8 mouse cellular contexts compared by ENCODE assay signal in genomic region chr12:105013065-105013464, GRCm38 (mm10). TPM values are rescaled to one million over a fixed set of nuclear protein-coding genes. Genes with fewer than 3 reads are reported as not detected.
DNase-seq lines count a peak whose midpoint lies in the region; ATAC-seq and TF ChIP-seq lines count a peak whose summit lies in the region.

No protein-coding gene starts in this region.

- TF ChIP-seq CTCF in midbrain, postnatal 0 days (IDR thresholded peaks at IDR 0.05), result no peak

- peaks cover 10% of the 10 kb centered on the region for H3K27me3 ChIP-seq in liver, embryonic 11.5 days (replicated peaks; ENCODE audit: control insufficient read depth, insufficient read depth, low read length)
- peaks cover 21% of the 10 kb centered on the region for H3K27me3 ChIP-seq in midbrain, postnatal 0 days (ENCODE audit: insufficient read depth, low read length)

- 16% methylated on average over 17 of the region's 17 CpGs for WGBS in liver, embryonic 11.5 days
- 54% methylated on average over 17 of the region's 17 CpGs for WGBS in midbrain, postnatal 0 days

- no peaks in the 10 kb centered on the region for H3K36me3 ChIP-seq in liver, embryonic 11.5 days (ENCODE audit: control insufficient read depth, insufficient read depth, low read length)
- H3K36me3 ChIP-seq in midbrain, postnatal 0 days (ENCODE audit: insufficient read depth, low read length), result no peaks in the 10 kb centered on the region

- H3K9ac ChIP-seq in liver, embryonic 11.5 days (ENCODE audit: low read depth, low read length), result peak overlapping the region; percentile 42
- H3K9ac ChIP-seq in midbrain, postnatal 0 days (replicated peaks; ENCODE audit: low read length, poor library complexity, severe bottlenecking), result no peak overlapping the region

- peak overlapping the region; percentile 45 for H3K4me2 ChIP-seq in liver, embryonic 11.5 days
- no peak overlapping the region for H3K4me2 ChIP-seq in midbrain, postnatal 0 days (ENCODE audit: low read depth, low read length, poor library complexity, severe bottlenecking)

- DNase-seq in right cerebral cortex, adult 18-20 months, result peak; percentile 75
- DNase-seq in right cerebral cortex, postnatal 4 days, result no peak
- DNase-seq in heart, postnatal 4 days, result peak; percentile 75
- peak; percentile 61 for DNase-seq in liver, embryonic 11.5 days (ENCODE audit: low spot score)
- DNase-seq in ovary, postnatal 14 days (ENCODE audit: low spot score), result peak; percentile 39
- peak; percentile 87 for DNase-seq in thymus, postnatal 4 days
- no peak for DNase-seq in midbrain, postnatal 0 days (ENCODE audit: low spot score)

- H3K4me1 ChIP-seq in liver, embryonic 11.5 days (replicated peaks; ENCODE audit: control insufficient read depth, insufficient read depth, low read length), result peaks cover 67% of the 10 kb centered on the region
- peaks cover 3% of the 10 kb centered on the region; the same call in 1 of the 2 replicates for H3K4me1 ChIP-seq in midbrain, postnatal 0 days (ENCODE audit: insufficient read depth, low read length)

- H3K27ac ChIP-seq in liver, embryonic 11.5 days (ENCODE audit: low read depth, low read length), result peak overlapping the region; percentile 65
- H3K27ac ChIP-seq in midbrain, postnatal 0 days (ENCODE audit: low read depth, low read length), result no peak overlapping the region

- ATAC-seq in frontal cortex, adult (ENCODE audit: low TSS enrichment), result peak; percentile 60
- no peak for ATAC-seq in liver, embryonic 11.5 days (replicated peaks; ENCODE audit: low FRiP score)
- ATAC-seq in midbrain, postnatal 0 days (ENCODE audit: low FRiP score), result no peak

- no peak overlapping the region for H3K4me3 ChIP-seq in liver, embryonic 11.5 days (ENCODE audit: low read depth, low read length)
- no peak overlapping the region for H3K4me3 ChIP-seq in midbrain, postnatal 0 days (ENCODE audit: low read depth, low read length)

- no peaks in the 10 kb centered on the region for H3K9me3 ChIP-seq in liver, embryonic 11.5 days (ENCODE audit: control insufficient read depth, low read length)
- no peaks in the 10 kb centered on the region for H3K9me3 ChIP-seq in midbrain, postnatal 0 days (ENCODE audit: low read length)

RNA-seq across cellular contexts. Expression of gene Syne3, which starts 3.5 kb away (rescaled TPM):
- total RNA-seq in heart, postnatal 4 days (2021), result 1 to 10 TPM; 7.3 to 7.8 TPM
- 1.4 and 1.8 TPM in 2 replicates for polyA plus RNA-seq in liver, embryonic 11.5 days (2014; fragmentation: Nextera tagmentation; extraction: Ambion mirVana)
- total RNA-seq in midbrain, postnatal 0 days (2014; rRNA removed), result 0.93 and 1.4 TPM in 2 replicates
- 0.44 and 0.85 TPM in 2 replicates for polyA plus RNA-seq in midbrain, postnatal 0 days (2015; fragmentation: Nextera tagmentation; extraction: Ambion mirVana)

RNA-seq across cellular contexts. Expression of gene Glrx5, which starts 19.4 kb away (rescaled TPM):
- 10 to 100 TPM; 81.2 to 82.0 TPM for total RNA-seq in heart, postnatal 4 days (2021)
- polyA plus RNA-seq in liver, embryonic 11.5 days (2014; fragmentation: Nextera tagmentation; extraction: Ambion mirVana), result 610 and 611 TPM in 2 replicates
- total RNA-seq in midbrain, postnatal 0 days (2014; rRNA removed), result 35.8 and 50.9 TPM in 2 replicates
- 175 and 185 TPM in 2 replicates for polyA plus RNA-seq in midbrain, postnatal 0 days (2015; fragmentation: Nextera tagmentation; extraction: Ambion mirVana)

Comparison
In these comparisons a context has a peak if more than half of its experiments do, and no peak if none do; other contexts are left out.
1. DNase-seq: peak in right cerebral cortex, adult 18-20 months (single experiment), heart, postnatal 4 days (single experiment), liver, embryonic 11.5 days (single experiment), ovary, postnatal 14 days (single experiment) and thymus, postnatal 4 days (single experiment); none in right cerebral cortex, postnatal 4 days (single experiment) and midbrain, postnatal 0 days (single experiment).